Mouse (Mus musculus) ES-E14 (cell line): ENCODE data around the gene Tnpo1.

Experiments
- CHD2 ChIP-seq: IDR thresholded peaks from 2 replicates; pipeline ENCODE4 v1.6.1; 2014; ENCODE audit warnings: mild to moderate bottlenecking, low read depth, low read length, inconsistent platforms
- HCFC1 ChIP-seq: IDR thresholded peaks from 2 replicates; pipeline ENCODE4 v1.6.1; 2012; ENCODE audit warnings: low read length, inconsistent platforms, borderline replicate concordance; ENCODE audit not compliant: insufficient read depth
- MAFK ChIP-seq: IDR thresholded peaks from 2 replicates; pipeline ENCODE4 v1.6.1; 2014; ENCODE audit warnings: mild to moderate bottlenecking, low read depth, low read length, inconsistent platforms; ENCODE audit not compliant: insufficient read depth
- ZC3H11A ChIP-seq: IDR thresholded peaks from 2 replicates; pipeline ENCODE4 v1.6.1; 2012; ENCODE audit warnings: low read depth, mild to moderate bottlenecking, inconsistent platforms, low read length, borderline replicate concordance
- ZNF384 ChIP-seq: IDR thresholded peaks from 2 replicates; pipeline ENCODE4 v1.6.1; 2012; ENCODE audit warnings: low read depth, low read length, inconsistent platforms

- no peak for TF ChIP-seq ZC3H11A
- TF ChIP-seq ZNF384 = no peak
- no peak for TF ChIP-seq HCFC1
- no peak for TF ChIP-seq CHD2
- no peak for TF ChIP-seq MAFK
Observed at GRCm38 (mm10) chr13:98845794-98846193, 80.4 kb downstream of the Tnpo1 start.
